In genomic region chr10:8240242-8240641, GRCm38 (mm10) we compare ENCODE assay signal across 9 mouse cellular contexts.
DNase-seq lines count a peak whose midpoint lies in the region; ATAC-seq lines count a peak whose summit lies in the region.
"Had no signal": no experiment of that assay in that cellular context is flagged by ENCODE, and none has a peak within 500 bp of the region (broad histone marks: within the 10 kb centered on the region; RNA-seq: fewer than 3 reads in every experiment).

No protein-coding gene starts in this region.

- H3K4me1 ChIP-seq in embryonic facial prominence, embryonic 11.5 days (ENCODE audit: control insufficient read depth, insufficient read depth, low read length): no peaks in the 10 kb centered on the region

- no peaks in the 10 kb centered on the region for H3K9me3 ChIP-seq in embryonic facial prominence, embryonic 11.5 days (replicated peaks; ENCODE audit: control insufficient read depth, low read length)

- H3K9ac ChIP-seq in embryonic facial prominence, embryonic 11.5 days (replicated peaks; ENCODE audit: low read length): no peak overlapping the region

- ATAC-seq in embryonic facial prominence, embryonic 11.5 days (replicated peaks; ENCODE audit: insufficient number of reproducible peaks, low FRiP score, low TSS enrichment, low read depth): no peak

- no peaks in the 10 kb centered on the region for H3K36me3 ChIP-seq in embryonic facial prominence, embryonic 11.5 days (replicated peaks; ENCODE audit: control insufficient read depth, insufficient read depth, low read depth, low read length)

- WGBS in embryonic facial prominence, embryonic 11.5 days: 14% methylated on average over 3 of the region's 3 CpGs

- intact Hi-C loops in heart, postnatal 36 days (cut with DNase I): loop anchor here (1.0 to 5.0 kb wide), 6 partner anchors 43 to 477 kb away; partner anchors contain the start of gene Ust

- H3K27ac ChIP-seq in embryonic facial prominence, embryonic 11.5 days (replicated peaks; ENCODE audit: low read depth, low read length): no peak overlapping the region

- no peaks in the 10 kb centered on the region for H3K27me3 ChIP-seq in embryonic facial prominence, embryonic 11.5 days (ENCODE audit: control insufficient read depth, insufficient read depth, low read length)

- H3K4me3 ChIP-seq in embryonic facial prominence, embryonic 11.5 days (ENCODE audit: low read depth, low read length): no peak overlapping the region
- H3K4me3 ChIP-seq: erythroblast, embryonic 14.5 days had no signal

- no peak overlapping the region for H3K4me2 ChIP-seq in embryonic facial prominence, embryonic 11.5 days (ENCODE audit: low read depth, low read length)

- DNase-seq in CD8-positive naive resting alpha-beta T cell, adult 2 months (ENCODE audit: low read depth in 2 of 2, low spot score in 2 of 2): peak; percentile 70 to 79
- DNase-seq in adrenal gland, postnatal 36 days: peak; percentile 81 to 87
- DNase-seq in embryonic facial prominence, embryonic 11.5 days (ENCODE audit: low spot score): peak; percentile 87
- peak; percentile 76 to 80 for DNase-seq in heart, postnatal 36 days
- peak; percentile 51 for DNase-seq in layer of hippocampus, adult 9-11 months
- peak; percentile 88 for DNase-seq in lung, postnatal 14 days
- DNase-seq in retina, adult 2 months (ENCODE audit: low read depth, low spot score): peak; percentile 44
- peak; percentile 91 for DNase-seq in thymus, postnatal 4 days
